Mouse (Mus musculus) bone marrow macrophage, adult 2 months (primary cell): Measurements from ENCODE around the gene Zfp970.
"Not testable (repeated sequence)": the region's sequence is repeated elsewhere in the genome, so short reads cannot be mapped to it uniquely, and the experiment has no call there.

Source experiments
- CTCF ChIP-seq: IDR thresholded peaks from 2 replicates; pipeline ENCODE4 v1.5.1; 2012; ENCODE audit warnings: low read depth, mild to moderate bottlenecking, low read length, moderate library complexity
- POLR2A ChIP-seq: IDR thresholded peaks from 2 replicates; pipeline ENCODE4 v1.6.1; 2012; ENCODE audit warnings: mild to moderate bottlenecking, low read depth, low read length, borderline replicate concordance

GRCm38 (mm10) chr2:177518354-177518753, 53.8 kb downstream of the Zfp970 start:
- TF ChIP-seq CTCF, POLR2A: not testable (repeated sequence)
